Mouse (Mus musculus): ENCODE results near the gene Trhde. TPM values are rescaled to one million over a fixed set of nuclear protein-coding genes. Genes with fewer than 3 reads are reported as not detected.

The Trhde gene
- polyA plus RNA-seq, 1 experiment from 2014 or later = not detected

- Histone ChIP-seq H3K27ac (ENCODE audit: poor library complexity, severe bottlenecking) (no peak overlapping the region), H3K36me3 (no peaks in the 10 kb centered on the region), H3K27me3 (replicated peaks) (peaks cover 45% of the 10 kb centered on the region), H3K9me3 (replicated peaks) (no peaks in the 10 kb centered on the region), H3K4me1 (replicated peaks) (peaks cover 24% of the 10 kb centered on the region), H3K4me3 (no peak overlapping the region), H3K4me2 (no peak overlapping the region), H3K9ac (no peak overlapping the region)
- no peak for ATAC-seq (ENCODE audit: insufficient number of reproducible peaks, low FRiP score)
- WGBS = 72% methylated on average over 1 of the region's 1 CpGs
These were observed 4.4 kb downstream of the Trhde start for GRCm38 (mm10) chr10:114797664-114798063.

DNA sequence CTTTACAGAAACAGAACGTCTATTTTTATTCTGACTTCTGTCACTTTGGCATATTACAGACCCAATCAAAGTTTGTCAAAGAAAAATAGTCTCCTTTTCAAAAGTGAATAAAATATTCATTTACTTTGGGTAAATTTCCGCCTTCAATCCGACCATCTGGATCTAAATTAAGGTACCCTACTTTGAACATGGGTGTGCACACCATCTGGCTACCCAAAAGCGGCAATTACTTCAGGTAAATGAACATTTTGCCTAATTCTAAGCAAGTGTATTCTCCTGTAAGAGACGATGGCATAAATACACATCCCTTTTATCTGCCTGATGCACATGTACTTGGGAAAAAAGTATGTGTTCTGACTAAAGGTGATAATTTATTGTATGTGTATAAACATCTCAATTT, 5.2 kb downstream of the Trhde start:
- no peak for ATAC-seq (ENCODE audit: insufficient number of reproducible peaks, low FRiP score)
- H3K4me1 ChIP-seq (replicated peaks) = peaks cover 17% of the 10 kb centered on the region
- 67% methylated on average over 5 of the region's 5 CpGs for WGBS
- H3K4me2 ChIP-seq = no peak overlapping the region
- H3K36me3 ChIP-seq = no peaks in the 10 kb centered on the region
- peaks cover 37% of the 10 kb centered on the region for H3K27me3 ChIP-seq (replicated peaks)
- H3K27ac ChIP-seq (ENCODE audit: poor library complexity, severe bottlenecking) = no peak overlapping the region
- H3K9ac ChIP-seq = no peak overlapping the region
- no peaks in the 10 kb centered on the region for H3K9me3 ChIP-seq (replicated peaks)
- H3K4me3 ChIP-seq = no peak overlapping the region

DNA sequence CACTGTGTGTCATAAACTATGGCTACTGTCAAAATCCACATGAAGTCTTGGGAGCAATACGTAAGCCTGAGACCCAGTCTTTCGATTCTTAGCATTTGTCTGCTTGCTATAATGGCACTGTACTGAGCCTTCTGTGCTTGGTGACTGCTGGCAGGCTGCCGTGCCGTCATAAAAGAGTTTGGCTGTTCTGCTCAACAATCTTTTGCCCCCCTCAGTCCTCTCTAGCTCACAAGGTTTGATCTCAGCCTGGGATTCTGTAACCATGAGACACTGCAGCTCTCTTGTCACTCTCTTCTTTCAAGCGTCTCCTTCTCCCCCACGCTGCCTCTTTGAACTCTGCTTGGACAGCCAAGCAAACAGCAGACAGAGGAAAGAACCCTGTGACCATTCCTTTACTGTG, 7.9 kb downstream of the Trhde start:
- Histone ChIP-seq H3K9me3 (replicated peaks) (no peaks in the 10 kb centered on the region), H3K4me3 (no peak overlapping the region), H3K27me3 (replicated peaks) (peaks cover 11% of the 10 kb centered on the region), H3K4me2 (no peak overlapping the region), H3K4me1 (replicated peaks) (no peaks in the 10 kb centered on the region), H3K27ac (ENCODE audit: poor library complexity, severe bottlenecking) (no peak overlapping the region), H3K9ac (no peak overlapping the region), H3K36me3 (no peaks in the 10 kb centered on the region)
- 64% methylated on average over 6 of the region's 6 CpGs for WGBS
- ATAC-seq (ENCODE audit: insufficient number of reproducible peaks, low FRiP score) = no peak

DNA sequence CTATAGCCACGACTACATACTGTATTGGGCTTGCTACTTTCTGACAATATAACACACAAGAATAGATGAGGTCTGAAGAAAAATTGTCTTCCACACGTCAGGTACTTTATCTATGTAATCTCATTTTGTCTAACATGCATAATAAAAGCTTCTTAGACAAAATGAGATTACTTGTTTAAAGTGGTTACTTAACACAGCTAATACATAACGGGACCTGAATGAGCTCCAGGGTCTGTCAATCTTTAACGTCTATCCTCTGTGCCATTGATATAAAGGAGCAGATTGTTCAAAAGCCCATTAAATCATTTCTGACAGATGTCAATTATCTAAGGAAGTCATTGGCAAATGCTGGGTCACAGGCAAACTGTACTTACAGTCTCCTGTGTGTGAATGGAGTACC, 36.2 kb downstream of the Trhde start:
- no peak overlapping the region for H3K4me3 ChIP-seq
- H3K4me2 ChIP-seq = no peak overlapping the region
- H3K27me3 ChIP-seq (replicated peaks) = no peaks in the 10 kb centered on the region
- H3K36me3 ChIP-seq = no peaks in the 10 kb centered on the region
- no peak overlapping the region for H3K9ac ChIP-seq
- ATAC-seq (ENCODE audit: insufficient number of reproducible peaks, low FRiP score) = no peak
- H3K9me3 ChIP-seq (replicated peaks) = no peaks in the 10 kb centered on the region
- no peak overlapping the region for H3K27ac ChIP-seq (ENCODE audit: poor library complexity, severe bottlenecking)
- 78% methylated on average over 4 of the region's 4 CpGs for WGBS
- no peaks in the 10 kb centered on the region for H3K4me1 ChIP-seq (replicated peaks)

DNA sequence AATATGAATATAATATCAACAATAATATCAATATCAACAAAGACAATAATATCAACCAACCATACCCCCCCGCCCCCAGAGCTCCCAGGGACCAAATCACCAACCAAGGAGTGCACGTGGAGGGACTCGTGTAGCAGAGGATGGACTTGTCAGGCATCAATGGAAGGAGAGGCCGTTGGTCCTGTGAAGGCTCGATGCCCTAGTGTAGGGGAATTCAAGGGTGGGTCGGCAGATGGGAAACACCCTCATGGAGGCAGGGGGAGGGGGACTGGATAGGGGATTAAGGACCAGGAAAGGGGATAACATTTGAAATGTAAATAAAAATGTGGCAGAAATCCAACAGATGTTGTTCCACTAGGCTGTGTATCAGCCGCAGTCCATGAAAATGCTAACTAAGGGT, 40.0 kb downstream of the Trhde start:
- WGBS = 81% methylated on average over 7 of the region's 7 CpGs
- no peak for ATAC-seq (ENCODE audit: insufficient number of reproducible peaks, low FRiP score)
- no peaks in the 10 kb centered on the region for H3K27me3 ChIP-seq (replicated peaks)
- H3K27ac ChIP-seq (ENCODE audit: poor library complexity, severe bottlenecking) = no peak overlapping the region
- H3K4me2 ChIP-seq = no peak overlapping the region
- H3K4me3 ChIP-seq = no peak overlapping the region
- no peak overlapping the region for H3K9ac ChIP-seq
- H3K36me3 ChIP-seq = no peaks in the 10 kb centered on the region
- H3K4me1 ChIP-seq (replicated peaks) = no peaks in the 10 kb centered on the region
- H3K9me3 ChIP-seq (replicated peaks) = no peaks in the 10 kb centered on the region

GRCm38 (mm10) chr10:114759240-114759639, 42.9 kb downstream of the Trhde start:
- Histone ChIP-seq H3K4me3 (no peak overlapping the region), H3K9me3 (replicated peaks) (no peaks in the 10 kb centered on the region), H3K4me2 (no peak overlapping the region), H3K9ac (no peak overlapping the region), H3K4me1 (replicated peaks) (no peaks in the 10 kb centered on the region), H3K27ac (ENCODE audit: poor library complexity, severe bottlenecking) (no peak overlapping the region), H3K36me3 (no peaks in the 10 kb centered on the region), H3K27me3 (replicated peaks) (no peaks in the 10 kb centered on the region)
- ATAC-seq (ENCODE audit: insufficient number of reproducible peaks, low FRiP score) = no peak
- WGBS = 46% methylated on average over 3 of the region's 3 CpGs

DNA sequence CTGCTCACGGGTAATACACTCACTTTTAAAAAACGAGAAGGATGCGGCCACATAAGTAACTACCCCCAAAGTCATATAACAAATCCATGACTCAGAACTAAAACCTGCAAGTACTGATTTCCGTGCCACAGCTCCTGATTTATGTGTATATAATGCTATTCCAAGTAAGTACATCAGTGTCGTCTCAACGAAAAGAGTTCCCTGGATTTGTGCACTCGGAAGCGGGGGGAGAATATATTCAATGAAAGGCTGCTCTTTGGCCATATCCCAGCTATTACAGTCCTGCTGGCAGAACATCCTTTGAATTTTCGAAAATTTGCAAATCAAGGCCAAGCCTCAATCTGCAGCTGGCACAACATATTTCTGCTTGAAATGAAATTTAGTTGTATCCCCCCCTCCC, 43.5 kb downstream of the Trhde start:
- Histone ChIP-seq H3K27ac (ENCODE audit: poor library complexity, severe bottlenecking) (no peak overlapping the region), H3K4me1 (replicated peaks) (no peaks in the 10 kb centered on the region), H3K4me3 (no peak overlapping the region), H3K36me3 (no peaks in the 10 kb centered on the region), H3K27me3 (replicated peaks) (no peaks in the 10 kb centered on the region), H3K4me2 (no peak overlapping the region), H3K9ac (no peak overlapping the region), H3K9me3 (replicated peaks) (no peaks in the 10 kb centered on the region)
- WGBS = 83% methylated on average over 9 of the region's 9 CpGs
- ATAC-seq (ENCODE audit: insufficient number of reproducible peaks, low FRiP score) = no peak

GRCm38 (mm10) chr10:114742755-114743705, 59.1 kb downstream of the Trhde start:
- Histone ChIP-seq H3K4me3 (no peak overlapping the region), H3K27me3 (replicated peaks) (no peaks in the 10 kb centered on the region), H3K4me1 (replicated peaks) (no peaks in the 10 kb centered on the region), H3K4me2 (no peak overlapping the region), H3K27ac (ENCODE audit: poor library complexity, severe bottlenecking) (no peak overlapping the region), H3K9ac (no peak overlapping the region), H3K36me3 (no peaks in the 10 kb centered on the region), H3K9me3 (replicated peaks) (no peaks in the 10 kb centered on the region)
- ATAC-seq (ENCODE audit: insufficient number of reproducible peaks, low FRiP score) = no peak
- WGBS = 70% methylated on average over 15 of the region's 15 CpGs

DNA sequence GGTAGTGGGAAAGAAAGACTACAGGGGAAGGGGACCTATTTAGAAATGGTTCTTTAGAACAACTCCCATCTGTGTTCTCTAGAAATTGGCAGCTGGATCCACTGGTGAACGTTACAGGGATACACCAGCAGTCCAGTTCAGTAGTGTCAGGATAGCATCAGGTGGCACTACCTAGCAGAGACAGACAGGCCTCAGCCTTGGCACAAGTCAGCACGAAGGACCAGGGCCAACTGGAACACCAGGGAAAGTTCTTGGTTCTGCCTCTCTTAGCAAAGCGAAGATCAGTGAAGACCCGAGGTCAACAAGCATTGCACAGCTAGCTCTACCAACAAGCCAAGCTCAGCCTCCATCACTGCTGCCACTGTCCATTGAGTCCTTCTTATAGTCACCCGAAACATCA, 62.2 kb downstream of the Trhde start:
- no peak overlapping the region for H3K27ac ChIP-seq (ENCODE audit: poor library complexity, severe bottlenecking)
- H3K36me3 ChIP-seq = no peaks in the 10 kb centered on the region
- no peaks in the 10 kb centered on the region for H3K27me3 ChIP-seq (replicated peaks)
- no peak overlapping the region for H3K4me3 ChIP-seq
- H3K4me1 ChIP-seq (replicated peaks) = no peaks in the 10 kb centered on the region
- H3K9me3 ChIP-seq (replicated peaks) = no peaks in the 10 kb centered on the region
- no peak for ATAC-seq (ENCODE audit: insufficient number of reproducible peaks, low FRiP score)
- WGBS = 76% methylated on average over 5 of the region's 5 CpGs
- no peak overlapping the region for H3K9ac ChIP-seq
- no peak overlapping the region for H3K4me2 ChIP-seq

DNA sequence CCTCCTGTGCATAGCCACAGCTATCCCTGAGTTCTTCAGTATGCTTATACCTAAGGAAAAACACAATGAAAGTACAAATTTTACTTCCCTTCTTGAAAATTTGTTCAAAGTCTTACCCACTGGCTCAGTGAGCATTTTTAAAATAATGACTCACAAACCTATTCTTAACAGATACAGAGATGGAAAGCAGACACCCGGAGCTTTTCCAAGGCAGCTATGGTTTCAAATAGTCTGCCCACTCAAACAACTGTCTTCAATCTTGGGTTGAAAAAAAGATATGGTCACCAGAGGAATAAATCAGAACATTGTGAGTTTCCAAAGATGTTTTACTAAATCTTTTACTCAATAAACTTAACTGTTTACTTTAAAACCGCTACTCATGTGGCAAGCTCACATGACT, 64.5 kb downstream of the Trhde start:
- no peak for ATAC-seq (ENCODE audit: insufficient number of reproducible peaks, low FRiP score)
- Histone ChIP-seq H3K9me3 (replicated peaks) (no peaks in the 10 kb centered on the region), H3K4me2 (no peak overlapping the region), H3K36me3 (no peaks in the 10 kb centered on the region), H3K27ac (ENCODE audit: poor library complexity, severe bottlenecking) (no peak overlapping the region), H3K27me3 (replicated peaks) (no peaks in the 10 kb centered on the region), H3K4me3 (no peak overlapping the region), H3K4me1 (replicated peaks) (no peaks in the 10 kb centered on the region), H3K9ac (no peak overlapping the region)
- WGBS = 71% methylated on average over 2 of the region's 2 CpGs

DNA sequence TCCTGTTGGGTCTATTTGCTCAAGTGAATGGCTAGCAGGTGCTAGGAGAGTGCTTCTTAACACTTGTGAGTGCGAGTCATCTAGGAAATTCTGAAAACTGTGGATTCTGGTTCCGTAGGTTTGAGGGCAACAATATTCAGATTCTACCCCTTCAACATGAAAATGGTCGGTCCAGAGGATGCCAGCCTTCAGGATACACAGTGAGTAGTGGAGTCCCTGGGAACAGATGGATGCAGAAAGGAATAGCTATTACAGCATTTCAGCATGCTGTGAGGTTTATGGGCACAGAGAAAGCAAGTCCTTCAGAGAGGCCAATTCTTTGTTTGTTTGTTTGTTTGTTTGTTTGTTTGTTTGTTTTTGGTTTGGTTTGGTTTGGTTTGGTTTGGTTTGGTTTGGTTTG, 65.7 kb downstream of the Trhde start:
- WGBS = 79% methylated on average over 3 of the region's 3 CpGs
- no peak for ATAC-seq (ENCODE audit: insufficient number of reproducible peaks, low FRiP score)

GRCm38 (mm10) chr10:114735678-114736077, 66.4 kb downstream of the Trhde start:
- ATAC-seq (ENCODE audit: insufficient number of reproducible peaks, low FRiP score) = no peak
- no peak overlapping the region for H3K4me3 ChIP-seq
- WGBS = 54% methylated on average over 5 of the region's 5 CpGs

More for the DNA sequence above, 65.7 kb downstream of the Trhde start:
- Histone ChIP-seq H3K36me3 (no peaks in the 10 kb centered on the region), H3K4me2 (no peak overlapping the region), H3K9me3 (replicated peaks) (no peaks in the 10 kb centered on the region), H3K27ac (ENCODE audit: poor library complexity, severe bottlenecking) (no peak overlapping the region), H3K4me1 (replicated peaks) (no peaks in the 10 kb centered on the region), H3K27me3 (replicated peaks) (no peaks in the 10 kb centered on the region), H3K4me3 (no peak overlapping the region), H3K9ac (no peak overlapping the region)

More at GRCm38 (mm10) chr10:114735678-114736077, 66.4 kb downstream of the Trhde start:
- H3K4me2 ChIP-seq = no peak overlapping the region
- no peaks in the 10 kb centered on the region for H3K27me3 ChIP-seq (replicated peaks)
- no peaks in the 10 kb centered on the region for H3K4me1 ChIP-seq (replicated peaks)
- no peaks in the 10 kb centered on the region for H3K36me3 ChIP-seq
- H3K9ac ChIP-seq = no peak overlapping the region
- no peak overlapping the region for H3K27ac ChIP-seq (ENCODE audit: poor library complexity, severe bottlenecking)
- no peaks in the 10 kb centered on the region for H3K9me3 ChIP-seq (replicated peaks)

All from heart, embryonic 12.5 days (tissue).